Mouse (Mus musculus) CH12.LX (cell line): Measurements from ENCODE around the gene Foxn1. TPM values are rescaled to one million over a fixed set of nuclear protein-coding genes. Genes with fewer than 3 reads are reported as not detected.
A peak's percentile ranks its signal among the peaks of the same experiment; 100 is the strongest.

ENCODE experiments used
- DNase-seq: peaks from one replicate; pipeline ENCODE4 v3.0.0-alpha.2; 2013; ENCODE audit errors: extremely low read depth
- H3K27ac ChIP-seq: 2 replicates; pipeline ENCODE4 v1.5.1; 2012; ENCODE audit warnings: low read depth, mild to moderate bottlenecking, control low read depth, moderate library complexity; ENCODE audit not compliant: insufficient read depth
- H3K27me3 ChIP-seq: replicated peaks from 2 replicates; pipeline ENCODE3; 2012; ENCODE audit warnings: inconsistent platforms
- H3K36me3 ChIP-seq, 2 experiments: replicated peaks in 1 of 2; 2 replicates each; pipeline versions ENCODE3 to v1.6.1; 2012; ENCODE audit warnings: inconsistent platforms in 1 of 2, low read length in 1 of 2, mild to moderate bottlenecking in 1 of 2, mixed read lengths in 1 of 2, moderate library complexity in 1 of 2; ENCODE audit not compliant: control insufficient read depth in 1 of 2, insufficient read depth in 1 of 2
- H3K4me1 ChIP-seq, 2 experiments: 2 replicates each; pipeline ENCODE4 v1.6.1; 2012; ENCODE audit warnings: inconsistent platforms in 1 of 2, moderate library complexity in 1 of 2; ENCODE audit not compliant: insufficient read depth in 2 of 2, control insufficient read depth in 1 of 2
- H3K4me2 ChIP-seq: 2 replicates; pipeline ENCODE4 v1.6.1; 2012; ENCODE audit warnings: low read depth, mild to moderate bottlenecking, control low read depth; ENCODE audit not compliant: poor library complexity, insufficient read depth, severe bottlenecking
- H3K4me3 ChIP-seq, 3 experiments: fragments of 150-350 bp in 1 of 3; sonication (generic) in 1 of 3; replicated peaks in 1 of 3; 2 replicates each; pipeline versions ENCODE3 to v1.5.1; 2011 to 2012; ENCODE audit warnings: low read depth in 2 of 3, low read length in 2 of 3, mild to moderate bottlenecking in 2 of 3, moderate library complexity in 2 of 3, control low read depth in 1 of 3, improper control_type of control experiment in 1 of 3, inconsistent platforms in 1 of 3, mixed read lengths in 1 of 3; ENCODE audit not compliant: poor library complexity in 1 of 3
- H3K79me2 ChIP-seq: replicated peaks from 2 replicates; pipeline ENCODE4 v1.6.1; 2012; ENCODE audit warnings: mild to moderate bottlenecking, moderate library complexity; ENCODE audit not compliant: control insufficient read depth, poor library complexity, insufficient read depth, severe bottlenecking; ENCODE audit errors: extremely low read depth
- H3K9ac ChIP-seq: 2 replicates; pipeline ENCODE4 v1.6.1; 2012; ENCODE audit warnings: low read depth, mild to moderate bottlenecking, control low read depth, moderate library complexity; ENCODE audit not compliant: insufficient read depth
- H3K9me3 ChIP-seq: replicated peaks from 2 replicates; pipeline ENCODE3; 2012; ENCODE audit warnings: low read length, inconsistent platforms, mixed read lengths
- BHLHE40 ChIP-seq: IDR thresholded peaks from 2 replicates; pipeline ENCODE4 v1.6.1; 2011; ENCODE audit warnings: mild to moderate bottlenecking, low read depth, low read length, improper control_type of control experiment
- CHD2 ChIP-seq: IDR thresholded peaks from 2 replicates; pipeline ENCODE4 v1.6.1; 2011; ENCODE audit warnings: low read length, improper control_type of control experiment
- ELF1 ChIP-seq: IDR thresholded peaks from 2 replicates; pipeline ENCODE4 v1.6.1; 2014; ENCODE audit warnings: low read depth, mild to moderate bottlenecking, inconsistent platforms, low read length, improper control_type of control experiment
- ETS1 ChIP-seq: conservative IDR thresholded peaks from 2 replicates; pipeline ENCODE4 v1.6.1; 2012; ENCODE audit warnings: low read depth, mild to moderate bottlenecking, inconsistent platforms, low read length, improper control_type of control experiment, moderate library complexity
- GABPA ChIP-seq: IDR thresholded peaks from 2 replicates; pipeline ENCODE4 v1.6.1; 2012; ENCODE audit warnings: low read depth, low read length, improper control_type of control experiment, inconsistent platforms; ENCODE audit not compliant: insufficient replicate concordance
- IRF4 ChIP-seq: IDR thresholded peaks from 2 replicates; pipeline ENCODE4 v1.6.1; 2014; ENCODE audit warnings: low read depth, mild to moderate bottlenecking, inconsistent platforms, low read length, improper control_type of control experiment
- JUN ChIP-seq: IDR thresholded peaks from 2 replicates; pipeline ENCODE4 v1.6.1; 2011; ENCODE audit warnings: low read depth, mild to moderate bottlenecking, low read length, improper control_type of control experiment, moderate library complexity; ENCODE audit not compliant: insufficient read depth
- KAT2A ChIP-seq: IDR thresholded peaks from 2 replicates; pipeline ENCODE4 v1.6.1; 2012; ENCODE audit warnings: low read length, improper control_type of control experiment, inconsistent platforms; ENCODE audit not compliant: insufficient replicate concordance
- MAFK ChIP-seq: IDR thresholded peaks from 2 replicates; pipeline ENCODE4 v1.6.1; 2011; ENCODE audit warnings: low read length, improper control_type of control experiment; ENCODE audit not compliant: insufficient replicate concordance
- MYC ChIP-seq: IDR thresholded peaks from 2 replicates; pipeline ENCODE4 v1.6.1; 2011; ENCODE audit warnings: low read depth, mild to moderate bottlenecking, improper control_type of control experiment, low read length
- NRF1 ChIP-seq: IDR thresholded peaks from 2 replicates; pipeline ENCODE4 v1.6.1; 2014; ENCODE audit warnings: low read depth, mild to moderate bottlenecking, inconsistent platforms, low read length, improper control_type of control experiment, moderate library complexity
- POLR2AphosphoS2 ChIP-seq: IDR thresholded peaks from 2 replicates; pipeline ENCODE4 v1.6.1; 2011; ENCODE audit warnings: low read depth, low read length, improper control_type of control experiment
- RAD21 ChIP-seq: IDR thresholded peaks from 2 replicates; pipeline ENCODE4 v1.6.1; 2011; ENCODE audit warnings: low read depth, mild to moderate bottlenecking, low read length, improper control_type of control experiment, moderate library complexity
- SIN3A ChIP-seq: IDR thresholded peaks from 2 replicates; pipeline ENCODE4 v1.6.1; 2012; ENCODE audit warnings: low read length, improper control_type of control experiment, inconsistent platforms
- SMC3 ChIP-seq: IDR thresholded peaks from 2 replicates; pipeline ENCODE4 v1.6.1; 2011; ENCODE audit warnings: low read depth, low read length, improper control_type of control experiment
- TBP ChIP-seq: conservative IDR thresholded peaks from 2 replicates; pipeline ENCODE4 v1.6.1; 2011; ENCODE audit warnings: low read depth, low read length, improper control_type of control experiment
- TCF12 ChIP-seq: IDR thresholded peaks from 2 replicates; pipeline ENCODE4 v1.6.1; 2014; ENCODE audit warnings: low read depth, mild to moderate bottlenecking, inconsistent platforms, low read length, improper control_type of control experiment
- UBTF ChIP-seq: IDR thresholded peaks from 2 replicates; pipeline ENCODE4 v1.6.1; 2012; ENCODE audit warnings: low read depth, mild to moderate bottlenecking, inconsistent platforms, low read length, improper control_type of control experiment, moderate library complexity
- USF1 ChIP-seq: IDR thresholded peaks from 2 replicates; pipeline ENCODE4 v1.6.1; 2014; ENCODE audit warnings: low read depth, mild to moderate bottlenecking, inconsistent platforms, low read length, improper control_type of control experiment
- ZC3H11A ChIP-seq: IDR thresholded peaks from 2 replicates; pipeline ENCODE4 v1.6.1; 2012; ENCODE audit warnings: low read depth, mild to moderate bottlenecking, inconsistent platforms, low read length, improper control_type of control experiment
- ZNF384 ChIP-seq: IDR thresholded peaks from 2 replicates; pipeline ENCODE4 v1.6.1; 2012; ENCODE audit warnings: low read depth, low read length, improper control_type of control experiment, inconsistent platforms
- dilution Hi-C: fragments of 300-500 bp; cut with MboI; formaldehyde crosslinking; loops from 2 replicates; pipeline ENCODE4 v1.14.3; 2020; ENCODE audit warnings: low sequenced_read_pairs; ENCODE audit not compliant: extremely low pct_unique_long_range_greater_than_20kb, extremely low pct_ligation_motif_present
- in situ Hi-C: fragments of 300-500 bp; cut with MboI; formaldehyde crosslinking; loops from 3 replicates; pipeline ENCODE4 v1.14.3; 2019; ENCODE audit warnings: low sequenced_read_pairs, low pct_ligation_motif_present, low pct_unique_long_range_greater_than_20kb, mixed read lengths
- polyA plus RNA-seq: library from polyadenylated mRNA; unstranded; fragments of >175 nt; gene quantifications from 2 replicates; pipeline ENCODE4 v1.2.1, GENCODE M21; 2012; ENCODE audit warnings: low read depth; ENCODE audit not compliant: insufficient read length
- total RNA-seq, 2 experiments: library from RNA; depleted of rRNA; stranded (reverse); fragments of 300-350 nt in 1 of 2; fragments of >200 nt in 1 of 2; gene quantifications; 2 replicates each; pipeline ENCODE4 v1.2.3; 2012 to 2014

Gene Foxn1
- total and polyA plus RNA-seq, 3 experiments, result not detected

- peak; percentile 83 for TF ChIP-seq TBP
These were observed 63.5 kb downstream of the Foxn1 start, which contains the start of gene Aldoc (continued) for GRCm38 (mm10) chr11:78322860-78323259.

- dilution Hi-C loops (no loop called here), in situ Hi-C loops (no loop called here)
- no peak overlapping the region for H3K9ac ChIP-seq
- DNase-seq, result no peak
- peak overlapping the region; percentile 58; the same call in 1 of the 2 replicates for H3K4me2 ChIP-seq
- no peaks in the 10 kb centered on the region for H3K27me3 ChIP-seq
- H3K27ac ChIP-seq, result no peak overlapping the region
- H3K4me3 ChIP-seq, result peak overlapping the region in 2 of 3 experiments; percentile 48 to 68
- peaks cover 8 to 25% of the 10 kb centered on the region in 2 experiments for H3K4me1 ChIP-seq
- H3K36me3 ChIP-seq, result peaks cover 44 to 86% of the 10 kb centered on the region in 2 experiments
- no peaks in the 10 kb centered on the region for H3K79me2 ChIP-seq
- H3K9me3 ChIP-seq, result no peaks in the 10 kb centered on the region
- TF ChIP-seq ZC3H11A (no peak), ZNF384 (no peak), SIN3A (no peak), BHLHE40 (no peak)
These were observed 64.1 kb downstream of the Foxn1 start for GRCm38 (mm10) chr11:78322076-78322831.

DNA sequence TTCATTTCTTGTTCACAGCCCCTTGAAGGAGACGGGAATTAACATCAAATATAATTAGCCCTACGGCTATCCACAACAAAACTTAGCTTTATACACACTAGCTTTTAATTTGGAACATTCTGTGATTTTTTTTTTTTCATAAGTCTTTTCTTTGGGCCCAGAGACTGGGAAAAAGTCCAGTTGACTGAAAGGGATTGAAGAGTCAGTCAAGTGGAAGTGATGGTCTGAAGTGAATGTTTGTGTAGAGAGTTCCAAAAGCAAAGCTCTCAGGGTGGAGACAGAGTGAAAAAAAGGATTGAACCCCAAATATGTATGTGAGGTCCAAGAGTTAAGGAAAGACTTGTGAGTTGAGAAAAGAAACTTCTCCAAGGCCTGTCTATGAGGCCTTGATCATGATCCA lies 67.9 kb downstream of the Foxn1 start:
- no peak overlapping the region for H3K4me2 ChIP-seq
- in situ Hi-C loops, result loop anchor here (5.0 kb wide), 1 partner anchor 36 kb away; no protein-coding TSS in a partner anchor
- no peaks in the 10 kb centered on the region for H3K9me3 ChIP-seq
- DNase-seq, result no peak
- no peak overlapping the region for H3K4me3 ChIP-seq
- TF ChIP-seq GABPA (no peak), USF1 (no peak), ELF1 (no peak), POLR2AphosphoS2 (no peak), CHD2 (no peak), SMC3 (no peak), RAD21 (no peak), UBTF (no peak), KAT2A (no peak), TCF12 (no peak), ETS1 (no peak), NRF1 (no peak), ZC3H11A (no peak), IRF4 (no peak), JUN (no peak), SIN3A (no peak), MYC (no peak), MAFK (no peak)
- dilution Hi-C loops, result no loop called here
- no peaks in the 10 kb centered on the region for H3K27me3 ChIP-seq
- H3K27ac ChIP-seq, result no peak overlapping the region
- peaks cover 76 to 90% of the 10 kb centered on the region in 2 experiments for H3K36me3 ChIP-seq
- H3K4me1 ChIP-seq, result peaks cover 5 to 15% of the 10 kb centered on the region in 2 experiments
- H3K79me2 ChIP-seq, result no peaks in the 10 kb centered on the region
- H3K9ac ChIP-seq, result no peak overlapping the region
